Mouse (Mus musculus) kidney, adult 2 months (tissue): ENCODE measurements around the gene Plekhs1.

Source experiments
- CTCF ChIP-seq: fragments of 200-500 bp; conservative IDR thresholded peaks from 2 replicates; pipeline ENCODE4 v1.5.1; 2011; ENCODE audit warnings: low read depth, mild to moderate bottlenecking, control low read depth, low read length, moderate library complexity, mixed read lengths; ENCODE audit not compliant: insufficient read depth, insufficient read length
- POLR2A ChIP-seq: fragments of 200-500 bp; IDR thresholded peaks from one replicate; pipeline ENCODE4 v1.6.1; 2011; ENCODE audit warnings: low read depth, low read length, control low read depth

DNA sequence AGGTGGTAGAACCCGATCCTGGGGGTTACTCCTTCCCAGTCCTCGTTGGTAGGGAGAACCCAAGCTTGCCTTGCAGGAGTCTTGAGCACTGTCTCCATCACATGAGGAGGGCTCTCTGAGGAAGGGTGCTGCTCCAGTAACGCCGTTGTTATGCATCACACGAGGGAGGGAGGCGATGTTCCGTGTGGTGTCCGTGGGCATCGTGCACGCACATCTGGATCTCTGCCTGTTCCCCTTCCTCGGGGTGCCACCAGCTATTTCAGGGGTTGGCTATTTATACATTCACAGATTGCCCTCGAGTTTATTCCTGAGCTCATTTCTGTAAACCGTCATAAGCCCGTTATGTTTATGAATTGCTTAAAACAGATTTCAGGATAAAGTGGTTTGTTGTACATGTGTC, 18.0 kb upstream of the Plekhs1 start:
- no peak for TF ChIP-seq CTCF
- no peak for TF ChIP-seq POLR2A
